Mouse (Mus musculus) bone marrow macrophage, adult 2 months (primary cell): ENCODE measurements at regions not wholly inside any gene's neighbourhood (a gene's known extent, or its start where the extent isn't known, plus 50 kb on each side); places are given as distances from the start of the nearest gene placed in this dataset.

Source experiments
- H3K27ac ChIP-seq: 2 replicates; pipeline ENCODE4 v1.5.1; 2012; ENCODE audit warnings: low read depth, low read length; ENCODE audit not compliant: insufficient read depth
- H3K4me1 ChIP-seq: 2 replicates; pipeline ENCODE4 v1.6.1; 2012; ENCODE audit warnings: low read length; ENCODE audit not compliant: control insufficient read depth, insufficient read depth
- H3K4me3 ChIP-seq: 2 replicates; pipeline ENCODE4 v1.5.1; 2012; ENCODE audit warnings: mild to moderate bottlenecking, low read length, moderate library complexity; ENCODE audit not compliant: insufficient read depth
- CTCF ChIP-seq: IDR thresholded peaks from 2 replicates; pipeline ENCODE4 v1.5.1; 2012; ENCODE audit warnings: low read depth, mild to moderate bottlenecking, low read length, moderate library complexity
- POLR2A ChIP-seq: IDR thresholded peaks from 2 replicates; pipeline ENCODE4 v1.6.1; 2012; ENCODE audit warnings: mild to moderate bottlenecking, low read depth, low read length, borderline replicate concordance

GRCm38 (mm10) chr16:77679234-77679633, 77.3 kb upstream of the Gm11146 start:
- Histone ChIP-seq H3K4me3 (no peak overlapping the region), H3K27ac (no peak overlapping the region), H3K4me1 (no peaks in the 10 kb centered on the region)
- TF ChIP-seq POLR2A (no peak), CTCF (no peak)

GRCm38 (mm10) chr16:77676805-77677204, 74.9 kb upstream of the Gm11146 start:
- no peak overlapping the region for H3K27ac ChIP-seq
- no peaks in the 10 kb centered on the region for H3K4me1 ChIP-seq
- H3K4me3 ChIP-seq = no peak overlapping the region
- TF ChIP-seq POLR2A = no peak
- TF ChIP-seq CTCF = no peak

GRCm38 (mm10) chr16:77675885-77676597, 74.1 kb upstream of the Gm11146 start:
- no peak overlapping the region for H3K27ac ChIP-seq
- no peak overlapping the region for H3K4me3 ChIP-seq
- TF ChIP-seq POLR2A (no peak), CTCF (no peak)
- no peaks in the 10 kb centered on the region; the same call in 1 of the 2 replicates for H3K4me1 ChIP-seq

GRCm38 (mm10) chr16:77671253-77671652, 69.4 kb upstream of the Gm11146 start:
- no peak for TF ChIP-seq CTCF
- TF ChIP-seq POLR2A = no peak
- Histone ChIP-seq H3K27ac (no peak overlapping the region), H3K4me1 (peaks cover 2% of the 10 kb centered on the region), H3K4me3 (no peak overlapping the region)

- Histone ChIP-seq H3K4me1 (peaks cover 2% of the 10 kb centered on the region), H3K4me3 (no peak overlapping the region), H3K27ac (no peak overlapping the region)
- no peak for TF ChIP-seq CTCF
- no peak for TF ChIP-seq POLR2A
Observed at GRCm38 (mm10) chr16:77665781-77666180, 63.9 kb upstream of the Gm11146 start.

- Histone ChIP-seq H3K4me1 (no peaks in the 10 kb centered on the region), H3K27ac (no peak overlapping the region), H3K4me3 (no peak overlapping the region)
- TF ChIP-seq POLR2A (no peak), CTCF (no peak)
Observed at GRCm38 (mm10) chr16:77662107-77662518, 60.2 kb upstream of the Gm11146 start.

GRCm38 (mm10) chr16:77653306-77653705, 51.4 kb upstream of the Gm11146 start:
- TF ChIP-seq CTCF = no peak
- TF ChIP-seq POLR2A = no peak
- Histone ChIP-seq H3K4me3 (no peak overlapping the region), H3K27ac (no peak overlapping the region), H3K4me1 (peaks cover 2% of the 10 kb centered on the region; the same call in 1 of the 2 replicates)
